Mouse (Mus musculus) retina, postnatal 7 days (tissue): Measurements from ENCODE around the gene Sla2.
"Not testable (repeated sequence)": the region's sequence is repeated elsewhere in the genome, so short reads cannot be mapped to it uniquely, and the experiment has no call there.

Experiments
- DNase-seq: peaks from one replicate; pipeline ENCODE4 v3.0.0-alpha.2; 2012; ENCODE audit warnings: low read depth, low spot score

Gene Sla2

DNA sequence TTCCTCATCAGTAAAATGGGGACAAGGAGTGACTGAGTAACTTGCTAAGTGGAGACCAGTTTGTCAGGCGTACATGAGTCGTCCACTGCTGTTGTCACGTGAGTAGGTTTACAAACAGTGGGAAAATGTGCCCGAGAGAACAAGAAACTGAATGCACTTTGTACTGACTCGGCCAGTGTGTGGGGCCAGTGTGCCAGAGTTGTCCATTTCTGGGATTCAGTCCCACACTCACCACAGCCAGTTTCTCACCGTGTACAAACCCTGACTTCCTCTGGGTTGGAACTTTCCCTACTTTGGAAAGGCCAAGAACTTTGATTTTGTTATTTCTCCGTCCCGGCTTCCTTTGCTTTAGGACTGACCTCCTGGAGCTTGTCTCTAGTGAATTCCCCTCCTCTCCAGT lies 18.0 kb downstream of the Sla2 start:
- no peak for DNase-seq

DNA sequence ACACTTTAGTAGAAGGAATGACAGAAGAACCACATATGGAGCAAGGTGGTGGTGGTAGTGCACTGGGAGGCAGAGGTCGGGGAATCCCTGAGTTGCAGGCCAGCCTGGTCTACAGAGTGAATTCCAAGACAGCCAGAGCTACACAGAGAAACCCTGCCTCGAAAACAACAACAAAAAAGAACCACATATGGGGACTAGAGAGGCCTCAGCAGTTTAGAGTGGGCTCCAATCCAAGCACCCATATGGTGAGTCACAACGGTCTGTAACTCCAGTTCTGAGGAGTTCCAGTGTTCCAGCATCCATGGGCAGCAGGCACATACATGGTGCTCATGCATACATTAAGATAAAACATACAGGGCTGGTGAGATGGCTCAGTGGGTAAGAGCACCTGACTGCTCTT lies 22.5 kb downstream of the Sla2 start:
- no peak for DNase-seq

DNA sequence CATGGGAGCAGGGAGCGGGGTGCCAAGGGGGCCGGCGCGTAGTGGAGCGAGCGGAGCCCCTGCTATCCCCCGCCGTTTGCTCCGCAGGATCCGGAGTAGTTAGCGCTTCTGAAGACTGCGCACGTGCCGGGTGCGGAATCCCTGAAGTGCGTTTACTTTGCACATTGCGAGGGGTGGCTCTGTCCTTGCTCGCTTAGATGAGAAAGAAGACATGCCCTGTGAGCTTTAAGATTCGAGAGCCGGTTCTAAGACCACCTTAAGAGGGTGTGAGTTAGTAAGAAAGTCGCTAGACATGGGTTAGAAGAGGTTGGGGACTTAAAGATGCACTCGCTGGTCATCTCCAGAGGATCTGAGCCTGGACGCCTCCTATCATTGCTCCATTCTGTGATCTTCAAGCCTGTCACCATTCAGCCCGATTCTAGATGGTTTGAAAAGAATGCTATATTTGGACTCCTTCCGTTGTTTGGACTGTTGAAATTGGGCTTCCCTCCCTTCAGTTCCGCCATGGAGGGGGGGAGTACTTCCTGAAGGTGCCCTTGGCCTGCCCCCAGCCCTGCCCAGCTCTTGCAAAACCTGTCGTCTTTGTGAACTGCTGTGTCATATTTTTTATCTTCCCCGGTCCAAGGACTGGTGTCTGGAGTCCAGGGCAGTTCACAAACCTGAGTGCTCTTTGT lies 23.4 kb downstream of the Sla2 start:
- DNase-seq: no peak

DNA sequence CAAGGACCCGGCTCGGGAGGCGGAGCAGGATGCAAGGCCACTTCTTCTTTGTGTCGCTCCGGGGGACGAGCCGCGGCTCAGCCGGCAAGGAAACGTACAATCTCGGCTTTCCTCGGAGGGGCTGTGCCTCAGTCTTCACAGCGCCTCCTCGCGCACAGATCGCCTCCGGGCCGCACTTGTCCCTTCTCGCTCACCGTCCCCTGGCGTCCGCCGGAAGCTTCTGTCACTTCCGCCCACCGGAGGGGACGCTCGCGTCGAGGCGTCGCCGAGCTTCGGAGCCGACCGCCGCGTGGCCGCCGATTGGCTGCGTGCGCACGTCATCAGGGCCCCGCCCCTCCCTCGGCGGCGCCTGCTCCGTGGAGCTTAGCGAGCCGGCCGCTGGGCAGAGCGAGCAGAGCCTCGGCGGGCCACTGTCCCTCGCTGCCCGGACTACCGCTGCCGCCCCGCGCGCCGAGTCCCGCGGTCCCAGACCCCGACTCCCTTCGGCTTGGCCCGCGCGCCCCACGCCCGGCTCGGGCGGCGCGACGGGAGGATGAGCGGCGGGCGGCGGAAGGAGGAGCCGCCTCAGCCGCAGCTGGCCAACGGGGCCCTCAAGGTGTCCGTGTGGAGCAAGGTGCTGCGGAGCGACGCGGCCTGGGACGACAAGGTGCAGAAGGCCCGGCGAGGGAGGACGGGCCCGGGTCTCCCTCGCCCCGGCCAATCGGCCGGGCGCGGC lies 24.1 kb downstream of the Sla2 start, which contains the start of gene Rab5if:
Gene Rab5if, plus strand, starts transcription at position 357 of the 715 bp plus-strand sequence.
- peak; percentile 93 for DNase-seq

DNA sequence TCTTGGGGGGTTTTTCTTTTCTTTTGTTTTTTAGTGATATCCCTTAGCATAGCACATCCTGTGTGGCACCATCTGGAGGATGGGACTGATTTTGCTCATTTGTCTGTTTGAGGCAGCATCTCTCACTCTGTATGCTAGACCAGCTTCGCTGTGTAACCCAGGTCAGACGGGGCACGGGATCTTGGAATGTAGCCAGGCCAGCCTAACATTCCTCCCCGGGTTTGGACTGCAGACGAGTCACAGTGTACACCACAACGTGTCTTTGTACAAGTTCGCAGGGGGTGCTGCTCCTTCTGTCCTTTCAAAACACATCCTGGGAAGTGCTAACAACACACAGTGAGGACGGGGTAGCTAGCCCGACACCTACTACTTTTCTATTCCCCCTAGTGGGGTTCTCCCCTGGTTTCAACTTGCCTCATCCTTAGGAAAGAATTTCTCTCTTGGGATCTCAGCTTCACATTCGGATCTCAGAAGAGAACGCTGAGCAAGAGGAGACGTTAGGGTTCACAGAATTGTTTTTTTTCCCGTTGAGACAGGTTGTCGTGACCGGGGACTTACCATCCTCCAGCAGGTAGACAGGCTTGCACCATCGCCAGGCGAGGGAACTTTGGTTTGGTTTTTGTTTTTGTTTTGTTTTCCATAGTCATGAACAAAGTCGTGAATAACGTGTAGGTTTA lies 24.8 kb downstream of the Sla2 start:
- no peak for DNase-seq

DNA sequence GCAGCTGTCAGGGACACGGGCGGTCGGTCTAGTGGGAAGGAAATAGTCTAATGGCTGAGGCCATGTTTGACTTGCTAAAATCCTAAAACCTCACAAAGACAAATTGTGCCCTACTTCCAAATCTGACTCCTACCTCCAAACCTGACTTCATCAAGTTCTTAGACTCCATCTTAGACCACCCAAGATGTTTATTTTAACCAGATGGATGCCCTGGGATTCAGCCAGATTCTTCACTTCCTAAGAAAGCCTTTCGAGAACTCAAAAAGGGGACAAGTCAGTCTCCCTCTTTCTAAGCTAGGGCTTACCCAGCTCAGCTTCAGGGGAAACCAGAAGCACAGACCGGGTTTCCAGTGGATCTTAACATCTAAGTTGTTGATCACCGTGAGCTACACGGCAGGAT lies 28.3 kb downstream of the Sla2 start:
- no peak for DNase-seq

DNA sequence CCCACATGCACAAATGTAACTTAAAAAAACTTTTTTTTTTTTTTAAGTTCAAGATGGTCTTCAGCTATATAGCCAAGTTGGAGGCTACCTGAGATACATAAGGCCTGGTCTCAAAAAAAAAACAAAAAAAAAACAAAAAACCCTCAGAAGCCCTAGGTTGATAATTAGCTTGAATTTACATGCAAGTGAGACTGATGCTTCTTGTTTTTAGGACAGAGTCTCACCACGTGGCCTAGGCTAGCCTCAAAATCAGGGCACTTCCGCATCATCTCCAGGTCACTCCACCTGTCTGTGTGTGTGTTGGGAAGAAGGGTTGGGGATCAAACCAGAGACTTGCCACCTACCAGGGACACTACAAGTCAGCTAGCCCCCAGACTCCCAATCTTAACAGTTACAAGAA lies 29.2 kb downstream of the Sla2 start, which contains the start of gene 4930518I15Rik:
Gene 4930518I15Rik, minus strand, starts transcription at position 112 of the 400 bp plus-strand sequence.
- no peak for DNase-seq

DNA sequence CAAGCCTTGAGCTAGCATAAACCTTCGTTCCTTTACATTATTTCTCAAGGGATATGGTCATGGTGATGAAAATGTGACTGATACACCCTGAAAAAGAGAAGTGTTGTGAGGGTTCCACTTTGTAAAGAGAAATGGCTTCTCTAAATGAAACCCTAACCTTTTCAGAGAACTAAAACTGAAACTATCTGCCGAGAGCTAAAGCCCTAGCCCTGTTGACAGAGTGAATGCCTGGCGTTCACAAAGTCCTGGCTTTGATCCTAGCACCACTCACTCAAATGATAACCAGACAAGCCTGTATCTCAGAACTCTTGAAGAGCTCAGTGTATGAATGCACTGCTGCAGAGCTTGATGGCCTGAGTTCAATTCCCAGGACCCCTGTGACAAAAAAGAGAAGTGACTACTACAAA lies 29.6 kb downstream of the Sla2 start:
- DNase-seq: no peak

DNA sequence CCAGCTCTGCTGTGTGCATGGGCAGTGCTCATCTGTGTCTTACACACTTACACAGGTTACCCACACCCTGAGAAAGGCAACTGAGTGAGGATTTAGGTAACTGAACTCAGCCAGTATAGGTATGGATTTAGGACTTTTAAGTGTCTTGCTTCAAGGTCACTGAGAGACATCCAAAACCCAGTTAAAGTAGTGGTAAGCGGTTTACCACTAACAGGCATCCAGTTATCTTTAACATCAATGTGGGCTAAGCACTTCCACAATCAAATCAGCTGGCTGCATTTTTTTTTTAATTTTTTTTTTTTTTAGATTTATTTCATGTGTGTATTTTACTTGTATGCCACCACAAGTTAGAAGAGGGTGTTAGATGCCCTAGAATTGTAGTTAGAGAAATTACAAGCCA lies 30.7 kb downstream of the Sla2 start:
- DNase-seq: no peak

DNA sequence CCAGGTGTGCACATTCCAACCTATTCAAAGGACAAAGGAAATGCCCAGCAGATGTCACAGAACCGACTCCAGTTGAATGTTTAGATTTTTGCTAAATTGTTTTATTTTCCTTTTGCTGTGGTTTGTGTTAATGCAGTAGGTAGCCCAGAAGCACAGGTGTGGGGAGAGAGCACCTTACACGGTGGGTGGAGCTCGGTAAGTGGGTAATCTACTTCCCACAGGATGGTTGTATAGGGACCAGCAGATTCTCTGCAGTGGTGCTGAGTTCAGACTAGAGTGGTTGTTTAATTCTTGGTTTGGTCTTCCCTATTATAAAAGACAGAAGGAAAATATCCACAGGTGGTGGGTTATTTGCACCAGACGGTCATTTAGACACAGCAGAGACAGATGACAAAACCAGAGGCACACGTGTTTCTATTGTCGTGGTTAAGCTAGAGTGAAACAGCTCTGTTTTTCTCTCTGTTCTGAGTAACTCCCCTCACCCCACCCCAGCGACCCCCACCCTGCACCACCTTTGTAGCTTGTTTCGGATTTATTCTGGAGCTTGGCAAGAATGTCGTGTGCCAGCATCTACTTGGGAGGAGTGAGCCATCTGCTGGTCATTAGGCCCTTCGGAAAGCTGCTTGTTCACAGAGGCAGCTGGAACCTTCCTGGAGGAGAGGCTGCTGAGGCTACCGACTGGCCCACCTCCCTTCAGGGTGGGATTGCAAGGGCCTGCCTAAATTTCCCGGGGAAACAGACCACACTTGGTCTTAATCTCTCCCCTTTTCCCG lies 32.8 kb downstream of the Sla2 start:
- DNase-seq: not testable (repeated sequence)

DNA sequence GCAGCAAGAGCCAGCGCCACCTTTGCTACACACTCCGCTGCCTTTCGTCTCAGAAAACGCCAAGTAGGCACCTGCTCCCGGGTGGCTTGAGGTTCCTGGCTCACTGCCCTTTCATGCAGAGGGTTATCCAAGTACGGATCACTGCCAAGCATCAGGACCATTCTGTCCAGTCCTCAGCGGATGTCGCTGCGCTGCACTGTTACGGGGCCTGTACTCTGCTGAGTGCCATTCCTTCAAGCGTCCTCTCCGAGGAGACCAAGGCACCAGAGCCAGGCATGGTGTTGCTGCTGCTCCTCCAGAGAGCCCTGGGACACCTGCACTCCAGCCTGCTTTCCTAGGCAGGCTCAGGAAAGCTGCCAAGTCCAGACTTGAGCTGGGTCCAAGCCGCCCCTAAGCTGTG lies 33.4 kb downstream of the Sla2 start:
- not testable (repeated sequence) for DNase-seq

DNA sequence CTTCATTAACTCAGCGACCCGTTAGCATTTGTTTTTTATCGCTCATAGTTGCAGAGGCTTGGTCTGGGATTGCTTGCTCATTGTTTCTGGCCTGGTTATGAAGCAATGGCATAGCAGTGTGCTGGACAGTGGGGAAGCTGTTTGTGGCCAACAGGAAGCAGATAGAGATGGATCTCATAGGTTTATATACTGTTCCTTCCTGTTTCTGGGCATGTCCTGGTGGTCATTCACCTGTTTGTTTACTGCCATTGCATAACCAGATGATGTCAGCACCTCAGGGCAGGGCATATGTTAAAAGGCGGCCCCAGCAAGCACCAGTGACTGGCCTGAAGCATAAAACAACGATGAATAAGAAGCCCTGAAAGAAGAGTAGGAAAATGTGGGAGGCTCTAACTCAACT lies 36.5 kb downstream of the Sla2 start:
- no peak for DNase-seq

DNA sequence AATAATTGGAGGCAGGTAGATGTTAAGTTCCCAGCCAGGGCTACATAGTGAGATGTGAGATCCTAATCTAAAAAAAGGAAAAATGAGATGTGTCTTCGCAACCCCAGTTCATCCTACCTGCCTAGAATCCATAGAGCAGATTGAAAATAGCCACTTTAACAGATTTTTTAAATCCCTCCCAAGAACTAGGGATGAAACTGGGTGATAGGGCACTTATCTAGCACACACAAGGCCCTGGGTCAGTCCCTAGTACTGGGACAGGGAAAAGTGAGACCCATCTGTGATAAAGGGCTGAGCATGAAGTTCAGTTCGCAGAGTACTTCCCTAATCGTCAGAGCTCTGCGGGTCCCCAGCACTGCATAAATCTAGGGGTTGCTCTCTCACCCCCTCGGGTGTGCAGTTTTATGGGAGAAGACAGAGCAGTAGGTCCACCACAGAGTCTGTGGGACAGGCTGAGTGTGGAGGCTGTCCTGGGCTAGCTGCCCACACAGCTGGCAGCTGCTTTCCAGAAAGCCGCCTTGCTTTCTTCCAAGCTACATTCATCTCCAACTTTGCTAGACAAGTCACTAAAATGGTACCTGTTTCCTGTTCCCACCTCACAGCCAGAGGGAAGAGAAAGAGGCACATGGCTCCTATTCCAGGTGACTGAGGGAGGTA lies 38.3 kb downstream of the Sla2 start:
- no peak for DNase-seq

DNA sequence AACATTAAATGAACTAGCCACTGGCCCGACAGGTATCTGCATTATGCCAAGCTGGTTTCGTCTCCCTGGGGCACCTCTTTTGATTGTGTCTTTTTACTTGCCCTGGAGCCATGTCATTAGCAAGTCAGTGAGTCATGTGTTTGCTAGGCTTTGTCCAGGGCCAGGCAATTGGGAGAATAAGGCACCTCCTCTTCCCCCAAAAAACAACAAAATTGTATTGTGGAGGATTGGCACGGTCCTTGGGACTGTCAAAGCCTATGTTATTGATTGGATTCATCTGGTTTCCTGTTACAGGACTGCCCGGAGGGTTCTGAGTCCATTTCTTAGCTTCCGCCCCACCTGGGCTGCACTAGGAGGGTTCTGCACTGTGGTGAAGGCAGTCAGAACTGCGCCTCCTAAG lies 39.3 kb downstream of the Sla2 start:
- no peak for DNase-seq

DNA sequence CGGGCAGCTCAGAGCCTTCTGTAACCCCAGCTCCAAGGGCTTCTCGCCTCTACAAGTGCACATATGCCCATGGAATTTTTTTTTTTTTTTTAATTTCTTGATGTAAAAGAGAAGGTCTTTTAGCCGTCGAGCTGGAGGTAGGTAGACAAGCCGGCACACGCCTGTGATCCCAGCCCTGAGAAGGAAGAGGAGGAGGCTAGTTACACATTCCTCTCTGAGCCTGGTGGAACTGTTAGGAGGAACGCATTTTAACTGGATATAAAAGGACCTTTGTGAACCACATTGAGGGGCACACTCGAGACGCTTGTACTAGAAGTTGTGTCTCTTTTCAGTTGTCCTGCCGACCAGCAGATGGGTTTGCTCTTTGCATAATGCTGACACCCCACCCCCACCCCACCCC lies 42.3 kb downstream of the Sla2 start:
- DNase-seq: no peak

DNA sequence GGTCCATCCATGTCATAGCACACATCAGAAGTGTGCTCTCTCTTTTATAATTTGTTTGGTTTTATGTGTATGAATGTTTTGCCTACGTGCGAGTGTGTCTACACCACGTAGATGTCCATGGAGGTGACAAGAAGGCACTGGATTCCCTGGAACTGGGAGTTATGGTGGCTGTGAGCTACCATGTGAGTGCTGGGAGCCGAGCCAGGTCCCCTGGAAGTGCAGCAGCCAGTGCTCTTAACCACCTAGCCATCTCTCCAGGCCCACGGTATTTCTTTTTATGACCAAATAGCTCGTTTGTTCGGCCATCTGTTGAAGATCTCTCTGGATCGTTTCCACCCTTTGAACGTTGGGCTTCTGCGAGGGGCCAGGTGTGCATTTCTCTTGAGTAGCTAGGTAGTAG lies 43.7 kb downstream of the Sla2 start:
- DNase-seq: no peak

DNA sequence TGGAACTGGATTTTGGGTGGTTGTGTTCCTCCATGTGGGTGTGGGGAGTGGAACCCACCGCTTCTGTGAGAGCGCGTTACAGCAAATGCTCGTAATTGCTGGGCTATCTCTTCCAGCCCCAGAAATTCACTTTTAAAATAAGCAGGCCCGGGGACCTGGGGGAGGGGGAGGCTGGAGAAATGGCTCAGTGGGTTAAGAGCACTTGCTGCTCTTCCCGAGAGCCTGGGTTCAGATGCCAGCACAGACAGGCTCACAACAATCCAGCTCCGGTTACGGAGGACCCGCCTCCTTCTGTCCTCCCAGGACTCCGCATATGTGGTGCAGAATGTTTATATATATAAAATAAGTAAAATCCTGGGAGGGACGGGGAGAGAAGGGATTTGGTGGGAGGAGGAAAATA lies 44.3 kb downstream of the Sla2 start:
- no peak for DNase-seq

DNA sequence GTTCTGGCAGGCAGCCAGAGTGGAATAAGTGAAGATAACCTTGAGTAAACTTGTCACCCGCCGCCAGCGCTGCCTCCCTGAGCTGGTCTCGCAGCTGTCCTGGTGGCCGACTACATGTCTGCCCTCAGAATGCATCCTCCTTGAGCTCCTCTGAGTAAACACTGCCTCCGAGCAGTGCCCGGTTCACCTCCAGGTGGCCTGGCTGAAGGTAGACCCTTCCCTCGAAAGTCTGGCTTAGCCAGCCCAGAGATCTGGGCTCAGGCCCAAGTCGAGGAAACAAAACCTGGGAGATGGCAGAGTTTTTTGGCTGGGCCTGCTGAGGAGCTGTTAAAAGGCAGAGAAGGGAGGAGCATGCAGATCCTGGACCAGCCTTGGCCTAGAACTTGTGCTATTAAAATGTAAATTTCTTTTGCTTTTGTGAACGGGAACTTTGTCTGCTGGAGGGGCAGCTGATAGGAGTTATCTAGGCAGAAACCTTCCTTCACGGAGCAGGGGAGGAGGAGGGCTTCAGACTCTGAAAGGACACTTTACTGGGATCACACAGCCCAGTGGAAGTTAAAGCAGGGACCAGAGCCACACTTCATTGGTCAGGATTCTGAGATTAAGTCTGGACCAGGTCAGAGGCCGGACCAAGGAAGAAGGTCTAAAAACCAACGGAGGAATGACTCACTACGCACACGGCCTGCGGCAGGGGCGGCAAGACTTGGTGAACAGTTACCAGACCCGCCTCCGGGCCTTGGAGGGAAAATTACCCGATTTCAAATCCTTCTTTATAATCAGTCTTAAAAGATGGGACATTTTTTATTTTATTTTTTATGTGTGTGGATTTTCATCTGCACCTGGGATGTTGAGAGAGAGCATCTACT lies 44.9 kb downstream of the Sla2 start:
- DNase-seq: no peak

DNA sequence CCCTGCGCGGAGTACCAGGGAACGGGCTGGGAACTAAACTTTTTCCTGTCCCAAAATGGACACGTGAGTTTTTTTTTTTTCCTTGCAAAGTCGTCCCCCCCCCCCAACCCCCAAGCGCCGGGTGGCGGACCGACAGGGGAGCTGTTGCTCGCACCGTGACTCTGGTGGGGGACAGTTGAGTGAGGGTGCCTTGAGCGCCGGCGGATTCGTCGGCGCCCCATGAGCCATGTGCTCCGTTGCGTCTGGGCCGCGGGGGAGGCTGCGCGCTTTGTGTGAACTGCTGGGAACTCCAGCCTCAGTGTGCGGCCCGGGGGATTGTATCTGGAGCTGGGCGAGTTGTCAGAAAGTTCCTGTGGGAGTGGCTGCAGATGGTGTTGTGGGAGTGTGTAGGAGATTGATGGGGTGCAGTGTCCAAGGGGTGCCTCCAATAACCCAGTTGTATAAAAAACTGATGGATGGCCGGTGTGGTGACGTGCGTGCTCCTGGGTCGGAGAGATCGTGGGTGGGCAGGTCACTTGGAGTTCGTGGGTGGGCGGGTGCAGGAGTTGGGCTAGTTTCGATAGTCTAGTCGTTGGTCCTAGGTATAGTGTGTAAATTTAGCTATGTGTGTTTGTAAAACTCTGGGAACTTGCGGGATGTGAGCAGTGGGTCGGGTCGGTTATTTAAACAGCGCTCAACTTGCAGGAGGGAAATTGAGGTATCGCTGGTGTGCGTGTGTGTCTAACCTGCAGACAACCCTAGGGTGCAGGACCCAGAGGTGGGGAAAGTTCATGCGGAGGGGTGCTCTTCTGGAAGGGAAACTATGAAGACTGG lies 45.8 kb downstream of the Sla2 start:
- no peak for DNase-seq
